14 mouse cellular contexts compared by ENCODE assay signal in the genomic region with DNA sequence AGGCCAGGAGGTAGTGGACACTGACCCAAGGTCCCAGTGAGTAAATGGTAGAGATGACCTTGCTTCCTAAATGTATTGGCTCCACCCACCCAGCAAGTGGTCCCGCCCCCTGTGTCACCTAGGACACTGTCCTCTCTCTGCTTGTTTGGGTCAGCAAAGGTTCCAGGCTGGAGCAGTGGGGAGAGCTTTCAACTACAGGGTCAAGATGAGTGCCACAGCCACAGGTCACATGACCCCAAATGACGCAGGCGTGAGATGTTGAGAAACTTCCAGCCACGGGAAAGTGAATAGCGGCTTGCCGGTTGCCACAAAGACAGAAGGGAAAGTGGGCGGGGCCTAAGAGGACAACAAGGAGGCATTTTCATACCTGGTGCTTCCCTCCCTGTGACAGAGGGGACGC. TPM values are rescaled to one million over a fixed set of nuclear protein-coding genes. Genes with fewer than 3 reads are reported as not detected.
DNase-seq lines count a peak whose midpoint lies in the region; ATAC-seq lines count a peak whose summit lies in the region.
"Had no signal": no experiment of that assay in that cellular context is flagged by ENCODE, and none has a peak within 500 bp of the region (broad histone marks: within the 10 kb centered on the region; RNA-seq: fewer than 3 reads in every experiment).

No protein-coding gene starts in this region.

- no peaks in the 10 kb centered on the region for H3K27me3 ChIP-seq in liver, embryonic 16.5 days (ENCODE audit: control insufficient read depth, insufficient read depth, low read depth, low read length)
- H3K27me3 ChIP-seq: embryonic facial prominence, embryonic 12.5 days; forebrain, embryonic 12.5 days had no signal

- DNase-seq in cerebellum, adult 11-12 months: peak; percentile 47
- DNase-seq in cerebellum, adult 9-10 months: no peak
- DNase-seq in testis, postnatal 10 days (ENCODE audit: low spot score): peak; percentile 56
- DNase-seq in testis, postnatal 14 days (ENCODE audit: low spot score): no peak
- no peak for DNase-seq in kidney, postnatal 36 days
- DNase-seq in kidney, postnatal 14 days: no peak
- no peak for DNase-seq in thymus, postnatal 36 days
- DNase-seq: cerebellum, adult 2 months; gastrocnemius, postnatal 36 days; kidney, adult 11 months; thymus, adult 2 months had no signal

- H3K9me3 ChIP-seq in liver, embryonic 16.5 days (replicated peaks; ENCODE audit: control insufficient read depth, low read length): no peaks in the 10 kb centered on the region
- H3K9me3 ChIP-seq: embryonic facial prominence, embryonic 12.5 days had no signal

- H3K4me1 ChIP-seq in liver, embryonic 16.5 days (ENCODE audit: control insufficient read depth, low read depth, low read length): peaks cover 3% of the 10 kb centered on the region
- H3K4me1 ChIP-seq: embryonic facial prominence, embryonic 12.5 days; forebrain, embryonic 12.5 days had no signal

- WGBS in liver, embryonic 16.5 days (ENCODE audit: insufficient replicate concordance): 28% methylated on average over 8 of the region's 8 CpGs

- H3K36me3 ChIP-seq in liver, embryonic 16.5 days (ENCODE audit: control insufficient read depth, insufficient read depth): no peaks in the 10 kb centered on the region
- H3K36me3 ChIP-seq: embryonic facial prominence, embryonic 12.5 days; forebrain, embryonic 12.5 days had no signal

- no peak overlapping the region for H3K9ac ChIP-seq in liver, embryonic 16.5 days (ENCODE audit: low read depth, low read length)
- H3K9ac ChIP-seq: embryonic facial prominence, embryonic 12.5 days; forebrain, embryonic 12.5 days had no signal

- no peak overlapping the region for H3K4me2 ChIP-seq in liver, embryonic 16.5 days (ENCODE audit: low read depth, low read length)
- H3K4me2 ChIP-seq: embryonic facial prominence, embryonic 12.5 days; forebrain, embryonic 12.5 days had no signal

- H3K27ac ChIP-seq in liver, embryonic 16.5 days (ENCODE audit: low read length): no peak overlapping the region
- H3K27ac ChIP-seq: embryonic facial prominence, embryonic 12.5 days; forebrain, embryonic 12.5 days had no signal

- H3K4me3 ChIP-seq in liver, embryonic 16.5 days (ENCODE audit: low read depth, low read length): no peak overlapping the region
- H3K4me3 ChIP-seq: embryonic facial prominence, embryonic 12.5 days; forebrain, embryonic 12.5 days had no signal

- ATAC-seq in liver, embryonic 16.5 days (ENCODE audit: low read depth): peak; percentile 37; the same call in 1 of the 2 replicates

RNA-seq across cellular contexts. Expression of a gene that starts 15.8 kb away (rescaled TPM):
- 11.3 and 12.2 TPM in 2 replicates for polyA plus RNA-seq in liver, embryonic 16.5 days (2015; fragmentation: Nextera tagmentation; extraction: Ambion mirVana)

RNA-seq across cellular contexts. Expression of a gene that starts 25.5 kb away (rescaled TPM):
- 481 and 545 TPM in 2 replicates for polyA plus RNA-seq in liver, embryonic 16.5 days (2015; fragmentation: Nextera tagmentation; extraction: Ambion mirVana)

RNA-seq across cellular contexts. Expression of a gene that starts 26.0 kb away (rescaled TPM):
- 11.3 and 12.7 TPM in 2 replicates for polyA plus RNA-seq in liver, embryonic 16.5 days (2015; fragmentation: Nextera tagmentation; extraction: Ambion mirVana)

RNA-seq across cellular contexts. Expression of a gene that starts 56.4 kb away (rescaled TPM):
- 0.36 and 0.55 TPM in 2 replicates for polyA plus RNA-seq in liver, embryonic 16.5 days (2015; fragmentation: Nextera tagmentation; extraction: Ambion mirVana)

Comparison
In these comparisons a context has a peak if more than half of its experiments do, and no peak if none do; other contexts are left out.
1. DNase-seq: peak in cerebellum, adult 11-12 months (single experiment) and testis, postnatal 10 days (single experiment); none in cerebellum, adult 9-10 months (single experiment), testis, postnatal 14 days (single experiment), kidney, postnatal 36 days (0 of 2), kidney, postnatal 14 days (single experiment) and thymus, postnatal 36 days (0 of 2).